Mouse (Mus musculus): ENCODE data around the gene Map7d1.
"Not testable (repeated sequence)": the region's sequence is repeated elsewhere in the genome, so short reads cannot be mapped to it uniquely, and the experiment has no call there.

Map7d1 gene

DNA sequence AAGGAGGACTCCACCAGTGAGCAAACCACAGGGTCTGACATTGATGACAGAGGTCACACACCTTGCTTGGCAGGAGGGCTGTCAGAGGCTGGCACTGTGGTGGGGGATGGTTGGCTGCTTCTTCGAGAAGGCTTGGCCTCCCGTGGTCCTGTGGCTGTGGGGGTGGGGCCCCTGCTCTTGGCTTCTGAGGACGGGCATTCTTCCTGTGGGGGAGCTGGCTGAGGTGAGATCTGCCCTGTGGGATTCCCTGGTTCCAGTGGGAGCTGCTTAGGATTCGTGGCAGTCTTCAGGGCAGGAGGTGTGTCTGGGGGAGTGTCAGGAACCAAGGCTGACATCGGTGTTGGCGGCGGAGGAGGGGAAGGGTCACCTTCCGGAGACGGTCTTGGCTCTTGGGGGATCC is 14.2 kb downstream of the Map7d1 start:
- DNase-seq (ENCODE audit: low spot score): no peak

GRCm38 (mm10) chr4:126239862-126240475 is 16.2 kb downstream of the Map7d1 start:
- no peak for DNase-seq (ENCODE audit: low spot score)

DNA sequence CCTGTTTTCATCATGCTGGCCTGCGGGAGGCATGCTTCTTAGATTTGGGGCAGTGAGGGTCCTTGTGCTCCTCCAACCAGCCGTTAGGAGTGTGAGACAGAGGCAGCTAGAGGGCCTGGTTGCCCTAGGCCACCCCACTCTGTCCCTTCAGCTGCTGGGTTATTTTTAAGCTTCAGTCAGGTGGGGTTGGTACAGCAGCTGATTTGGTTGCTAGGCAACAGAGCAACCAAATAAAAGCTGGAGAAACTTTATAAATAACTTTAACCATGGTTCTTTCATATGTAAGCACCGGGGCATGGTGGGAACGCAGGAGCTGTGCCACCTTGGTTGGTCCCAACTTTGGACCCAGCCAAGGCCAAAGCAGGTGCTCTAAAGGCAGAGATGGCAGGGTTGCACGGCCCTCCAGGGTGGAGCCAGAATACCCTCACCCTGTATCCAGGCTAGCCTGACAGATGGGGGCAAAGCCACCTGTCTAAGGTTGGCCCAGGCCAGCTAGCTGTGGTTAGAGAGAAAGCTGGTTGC is 18.4 kb downstream of the Map7d1 start:
- no peak for DNase-seq (ENCODE audit: low spot score)

GRCm38 (mm10) chr4:126236467-126237280 is 19.5 kb downstream of the Map7d1 start:
- DNase-seq (ENCODE audit: low spot score): no peak

GRCm38 (mm10) chr4:126235191-126235590 is 21.0 kb downstream of the Map7d1 start:
- no peak for DNase-seq (ENCODE audit: low spot score)

- DNase-seq (ENCODE audit: low spot score): no peak
These were observed 21.5 kb downstream of the Map7d1 start for GRCm38 (mm10) chr4:126234496-126235175.

- no peak for DNase-seq (ENCODE audit: low spot score)
These were observed 22.4 kb downstream of the Map7d1 start for GRCm38 (mm10) chr4:126233676-126234308.

- DNase-seq (ENCODE audit: low spot score): no peak
These were observed 26.2 kb downstream of the Map7d1 start for GRCm38 (mm10) chr4:126229900-126230299.

GRCm38 (mm10) chr4:126228144-126228543 is 28.0 kb downstream of the Map7d1 start:
- DNase-seq (ENCODE audit: low spot score): no peak

GRCm38 (mm10) chr4:126227077-126227761 is 28.9 kb downstream of the Map7d1 start:
- DNase-seq (ENCODE audit: low spot score): peak; percentile 94

DNA sequence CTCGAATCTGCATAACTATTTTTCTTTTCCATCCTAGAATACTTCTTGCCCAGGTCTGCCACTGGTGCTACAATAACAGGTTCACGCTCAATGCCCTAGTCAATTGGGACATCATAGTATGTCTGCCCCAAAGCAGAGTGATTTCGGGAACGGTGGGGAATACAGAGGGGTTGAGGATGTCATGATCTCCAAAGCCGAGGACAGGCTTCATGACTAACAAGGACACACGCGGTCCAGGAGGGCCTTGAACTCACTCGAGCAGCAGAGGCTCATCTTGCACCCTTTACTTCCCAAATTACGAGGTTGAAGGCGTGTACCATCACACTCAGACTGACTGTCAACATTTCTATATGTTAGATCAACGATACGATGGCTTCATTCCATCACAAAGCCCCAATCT is 29.5 kb downstream of the Map7d1 start:
- DNase-seq (ENCODE audit: low spot score): no peak

- DNase-seq (ENCODE audit: low spot score): no peak
These were observed 33.5 kb downstream of the Map7d1 start for GRCm38 (mm10) chr4:126222631-126223030.

DNA sequence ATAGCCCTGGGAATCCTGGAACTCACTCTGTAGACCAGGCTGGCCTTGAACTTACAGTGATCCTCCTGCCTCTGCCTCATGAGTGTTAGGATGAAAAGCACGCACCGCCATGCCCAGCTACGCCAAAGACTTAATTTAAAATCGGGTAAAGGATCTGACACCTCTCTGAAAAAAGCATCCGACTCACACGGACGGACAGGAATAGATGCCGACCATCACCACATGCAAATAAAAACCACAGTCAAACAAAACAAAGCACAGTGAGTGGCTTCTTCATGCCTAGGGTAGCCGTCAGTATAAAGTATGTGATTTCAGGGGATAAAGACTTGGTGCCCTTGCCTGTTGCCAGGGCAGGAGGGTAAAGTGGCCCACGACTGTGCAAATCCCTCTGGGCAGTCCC is 36.1 kb downstream of the Map7d1 start:
- DNase-seq (ENCODE audit: low spot score): no peak

DNA sequence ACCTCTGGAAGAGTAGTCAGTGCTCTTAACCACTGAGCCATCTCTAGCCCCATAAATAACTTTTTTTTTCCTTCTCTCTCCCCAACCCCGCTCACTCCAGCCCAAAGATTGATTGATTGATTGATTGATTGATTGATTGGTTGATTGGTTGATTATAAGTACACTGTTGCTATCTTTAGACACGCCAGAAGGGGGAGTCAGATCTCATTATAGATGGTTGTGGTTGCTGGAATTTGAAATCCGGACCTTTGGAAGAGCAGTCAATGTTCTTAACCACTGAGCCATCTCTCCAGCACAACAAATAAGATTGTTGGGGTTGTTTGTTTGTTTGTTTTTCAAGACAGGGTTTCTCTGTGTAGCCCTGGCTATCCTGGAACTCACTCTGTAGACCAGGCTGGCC is 36.6 kb downstream of the Map7d1 start:
- not testable (repeated sequence) for DNase-seq (ENCODE audit: low spot score)

GRCm38 (mm10) chr4:126217771-126218170 is 38.4 kb downstream of the Map7d1 start:
- no peak for DNase-seq (ENCODE audit: low spot score)

GRCm38 (mm10) chr4:126207081-126207480 is 49.1 kb downstream of the Map7d1 start:
- no peak for DNase-seq (ENCODE audit: low spot score)

GRCm38 (mm10) chr4:126205386-126205785 is 50.8 kb downstream of the Map7d1 start:
- no peak for DNase-seq (ENCODE audit: low spot score)

DNA sequence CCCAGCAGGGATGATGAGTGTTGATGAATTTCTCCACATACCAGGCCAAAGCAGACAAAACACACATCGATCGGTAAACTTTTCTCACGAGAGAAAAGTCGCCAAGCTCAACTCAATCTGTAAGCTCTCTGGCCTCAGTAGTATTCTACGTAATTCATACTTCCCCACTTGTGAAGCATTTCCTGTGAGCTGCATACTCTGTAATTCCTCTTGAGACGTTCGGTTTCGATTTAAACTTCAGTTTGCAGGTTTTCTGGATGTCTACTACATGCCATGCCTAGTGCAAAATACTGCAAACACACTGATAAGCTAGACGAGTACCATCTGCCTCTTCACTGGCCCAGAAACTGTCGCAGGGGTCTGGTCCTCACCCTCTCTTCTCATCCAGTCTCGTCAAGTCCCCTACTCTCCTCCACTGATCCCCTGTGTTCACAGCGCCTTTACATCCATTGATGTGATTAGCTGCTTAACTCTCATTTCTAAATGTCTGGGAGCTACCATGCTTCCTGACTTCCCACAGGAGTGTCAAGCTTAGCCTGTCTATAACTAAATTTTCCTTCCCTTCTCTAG is 51.4 kb downstream of the Map7d1 start:
- no peak for DNase-seq (ENCODE audit: low spot score)

GRCm38 (mm10) chr4:126204016-126204415 is 52.1 kb downstream of the Map7d1 start:
- no peak for DNase-seq (ENCODE audit: low spot score)

DNA sequence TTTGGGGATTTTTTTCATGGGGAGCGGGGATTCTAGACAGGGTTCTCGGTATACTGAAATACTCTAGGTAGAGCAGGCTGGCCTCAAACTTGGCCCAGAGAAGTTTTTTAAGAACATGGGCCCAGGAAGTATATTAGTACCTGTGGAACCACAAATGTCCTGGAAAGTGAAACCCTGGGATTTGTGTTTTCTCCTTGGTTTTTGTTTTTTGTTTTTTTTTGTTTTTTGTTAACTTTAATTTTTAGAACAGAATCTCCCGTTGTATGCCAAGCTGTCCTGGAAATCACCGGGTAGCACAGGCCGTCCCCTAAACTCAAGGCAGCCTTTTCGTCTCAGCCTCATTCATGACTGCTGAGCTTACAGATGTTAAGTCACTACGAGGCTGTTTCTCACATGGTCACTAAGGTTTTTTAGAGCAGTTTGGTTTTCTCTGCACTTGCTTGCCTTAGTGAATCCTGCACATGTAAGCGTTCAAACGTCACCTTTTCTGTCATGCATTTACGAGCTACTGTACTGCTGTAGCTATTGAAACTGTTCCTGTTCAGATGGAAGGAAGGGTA is 52.7 kb downstream of the Map7d1 start:
- no peak for DNase-seq (ENCODE audit: low spot score)
